Mouse (Mus musculus) splenic B cell, adult 2 months (primary cell): ENCODE measurements around the gene Traf3ip1.

Source experiments
- DNase-seq: peaks from one replicate; pipeline ENCODE4 v3.0.0-alpha.2; 2011; ENCODE audit warnings: low read depth, low spot score
- H3K27me3 ChIP-seq: 2 replicates; pipeline ENCODE4 v1.6.1; 2012; ENCODE audit warnings: mild to moderate bottlenecking, low read length, moderate library complexity, mixed read lengths; ENCODE audit not compliant: control insufficient read depth, poor library complexity, insufficient read depth, severe bottlenecking
- H3K36me3 ChIP-seq: 2 replicates; pipeline ENCODE4 v1.6.1; 2012; ENCODE audit warnings: mild to moderate bottlenecking, low read length, moderate library complexity, mixed read lengths; ENCODE audit not compliant: control insufficient read depth, poor library complexity, insufficient read depth, severe bottlenecking

The Traf3ip1 gene

DNA sequence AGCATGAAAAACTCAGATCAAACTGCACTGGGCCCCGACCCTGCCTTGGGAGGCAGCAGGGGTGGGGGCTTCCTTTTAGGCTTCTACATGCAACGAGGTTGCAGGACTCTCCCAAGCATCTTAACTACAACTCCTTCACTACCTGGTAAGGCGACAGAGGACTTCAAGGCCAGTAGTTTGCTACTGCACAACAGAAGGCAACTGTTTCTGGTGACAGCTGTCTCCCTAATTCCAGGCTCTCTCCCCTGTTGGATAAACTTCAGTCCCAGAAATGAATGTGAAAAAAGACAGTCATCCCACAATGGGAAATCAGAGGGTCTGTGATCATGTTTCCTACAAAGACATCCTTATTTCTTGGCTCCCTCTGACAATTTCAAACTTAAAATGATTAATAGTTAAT is 9.0 kb upstream of the Traf3ip1 start:
- DNase-seq, result no peak
- Histone ChIP-seq H3K27me3 (no peaks in the 10 kb centered on the region), H3K36me3 (no peaks in the 10 kb centered on the region)

DNA sequence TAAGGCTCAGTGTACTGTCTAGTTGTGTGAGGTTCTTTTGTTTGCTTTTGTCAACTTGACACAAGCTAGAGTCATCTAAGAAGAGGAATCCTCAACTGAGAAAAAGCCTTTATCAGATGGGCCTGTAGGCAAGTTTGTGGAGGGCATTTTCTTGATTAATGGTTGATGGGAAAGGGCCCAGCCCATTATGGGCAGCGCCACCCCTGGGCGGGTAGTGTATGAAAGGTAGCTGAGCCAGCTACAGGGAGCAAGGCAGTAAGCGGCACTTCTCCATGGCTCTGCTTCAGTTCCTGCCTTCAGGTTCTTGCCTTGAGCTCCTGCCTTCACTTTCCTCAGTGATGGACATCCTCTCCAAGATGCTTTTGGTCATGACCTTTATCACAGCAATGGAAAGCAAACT is 8.3 kb upstream of the Traf3ip1 start:
- no peaks in the 10 kb centered on the region for H3K36me3 ChIP-seq
- DNase-seq, result no peak
- no peaks in the 10 kb centered on the region for H3K27me3 ChIP-seq

DNA sequence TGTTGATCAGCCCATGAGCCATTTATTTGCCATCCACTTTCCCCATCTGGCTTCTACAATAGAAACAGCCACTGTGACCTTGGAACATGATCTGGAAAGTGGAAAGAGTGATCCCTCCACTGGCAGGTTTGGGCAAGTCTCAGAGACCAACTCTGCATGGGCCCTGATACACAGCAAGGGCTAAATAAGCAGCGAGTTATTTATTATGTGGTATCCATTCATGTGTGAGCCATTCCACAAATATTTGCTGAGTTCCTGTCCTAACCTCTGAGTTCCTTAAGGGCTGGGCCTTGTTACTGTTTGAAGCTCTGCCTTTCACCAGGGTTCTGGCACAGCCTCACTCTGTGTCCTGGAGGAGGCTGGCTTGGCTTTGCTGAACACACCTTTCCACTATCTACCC is 4.1 kb upstream of the Traf3ip1 start:
- H3K36me3 ChIP-seq, result no peaks in the 10 kb centered on the region
- no peaks in the 10 kb centered on the region; the same call in 1 of the 2 replicates for H3K27me3 ChIP-seq
- no peak for DNase-seq

DNA sequence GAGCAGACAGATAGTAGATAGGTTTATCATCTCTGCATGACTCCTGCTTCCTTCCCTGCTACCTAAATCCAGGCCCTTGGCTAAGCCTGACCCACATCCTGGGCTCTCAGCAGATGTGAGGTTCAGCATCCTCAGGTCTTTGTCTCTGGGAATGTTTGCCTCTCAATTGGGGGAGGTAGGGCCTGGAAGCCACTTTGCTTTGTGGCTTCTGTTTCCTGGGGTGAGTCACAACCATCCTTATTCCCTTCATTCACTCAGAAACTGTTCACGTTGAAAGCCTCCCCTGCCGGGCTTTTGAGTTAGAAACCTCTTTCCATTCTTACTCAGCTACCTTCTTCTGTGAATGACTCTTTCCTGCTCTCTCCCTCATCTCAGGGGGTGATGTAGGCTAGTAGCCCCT is 1.7 kb upstream of the Traf3ip1 start:
- Histone ChIP-seq H3K36me3 (no peaks in the 10 kb centered on the region), H3K27me3 (no peaks in the 10 kb centered on the region; the same call in 1 of the 2 replicates)
- DNase-seq, result no peak

DNA sequence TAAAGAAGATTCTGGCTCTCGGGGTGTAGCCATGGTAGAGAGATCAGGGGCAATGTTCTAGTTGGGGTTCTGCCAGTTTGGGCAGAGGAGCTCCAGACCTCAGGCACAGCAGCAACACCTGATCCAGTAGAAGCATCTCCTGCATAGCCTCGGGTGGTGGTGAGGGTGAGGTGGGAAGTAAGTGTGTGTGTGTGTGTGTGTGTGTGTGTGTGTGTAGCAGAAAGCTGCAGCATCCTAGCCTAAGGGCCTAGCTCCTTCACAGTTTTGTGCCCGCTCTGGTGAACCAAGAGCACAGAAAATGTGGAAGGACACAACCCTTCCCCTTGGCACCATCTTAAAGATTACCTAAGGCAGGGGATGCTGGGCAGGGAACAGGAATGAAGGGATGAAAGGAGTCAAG is 509 bp upstream of the Traf3ip1 start:
- DNase-seq, result peak; percentile 12
- no peaks in the 10 kb centered on the region; the same call in 1 of the 2 replicates for H3K27me3 ChIP-seq

DNA sequence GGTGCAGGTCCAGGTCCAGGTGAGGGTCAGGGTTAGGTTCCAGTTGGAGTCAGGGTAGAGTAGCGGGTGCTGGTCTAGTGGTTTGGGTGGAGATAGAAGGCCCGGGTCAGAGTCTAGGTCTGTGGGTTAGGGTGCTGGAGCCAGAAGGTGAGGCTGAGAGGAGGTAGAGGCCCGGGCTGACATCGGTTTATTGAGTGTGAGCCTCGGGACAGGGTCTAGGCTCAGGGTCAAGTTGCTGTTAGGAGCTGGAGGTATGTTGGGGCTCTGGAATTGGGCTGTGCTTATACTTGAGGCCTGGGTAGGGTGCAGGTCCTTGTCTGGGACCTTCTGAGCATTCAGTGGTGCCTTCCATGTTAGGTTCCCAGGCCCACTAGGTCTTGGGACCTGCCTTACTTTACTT is 874 bp downstream of the Traf3ip1 start:
- no peak for DNase-seq

More for the DNA sequence above, 509 bp upstream of the Traf3ip1 start:
- no peaks in the 10 kb centered on the region for H3K36me3 ChIP-seq

DNA sequence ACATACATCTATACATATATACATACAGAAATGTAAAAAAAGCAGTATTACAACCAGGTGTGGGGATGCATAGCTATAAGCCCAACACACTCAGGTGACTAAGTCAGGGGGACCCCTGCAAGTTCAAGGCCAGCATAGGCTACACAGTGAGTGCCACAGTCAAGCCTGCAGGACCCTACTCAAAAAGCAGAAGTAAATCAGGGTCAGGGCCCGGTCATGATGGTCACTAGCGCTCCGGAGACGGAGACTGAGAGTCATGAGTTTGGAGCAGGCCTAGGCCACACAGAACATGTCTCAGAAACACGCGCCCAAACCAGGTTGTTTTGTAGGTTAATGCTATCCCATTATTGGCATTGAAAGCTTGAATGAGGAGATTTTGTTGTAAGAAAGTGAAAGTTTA is 4.1 kb downstream of the Traf3ip1 start:
- Histone ChIP-seq H3K36me3 (no peaks in the 10 kb centered on the region; the same call in none of the 2 replicates), H3K27me3 (no peaks in the 10 kb centered on the region)
- no peak for DNase-seq

More for the DNA sequence above, 874 bp downstream of the Traf3ip1 start:
- Histone ChIP-seq H3K36me3 (no peaks in the 10 kb centered on the region; the same call in 1 of the 2 replicates), H3K27me3 (no peaks in the 10 kb centered on the region; the same call in 1 of the 2 replicates)

DNA sequence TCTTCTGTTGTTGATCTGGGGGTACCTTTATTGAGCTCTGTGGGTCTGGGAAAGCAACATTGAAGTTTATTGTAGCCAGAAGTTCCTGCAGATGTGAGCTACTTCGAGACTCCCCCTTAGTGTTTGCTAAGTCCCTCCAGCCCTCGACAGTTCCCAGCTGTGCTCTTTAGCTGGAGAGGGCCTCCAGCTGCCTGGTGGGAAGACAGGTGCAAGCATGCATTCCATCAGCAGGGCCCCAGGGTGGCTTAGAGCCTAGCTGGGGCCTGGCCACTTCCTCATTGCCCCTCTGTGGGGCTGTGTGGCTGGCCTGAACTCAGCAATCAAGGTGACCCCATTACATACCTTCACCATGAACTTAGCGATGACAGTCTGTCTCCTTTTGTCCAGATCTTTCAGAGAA is 10.2 kb downstream of the Traf3ip1 start:
- peaks cover 2% of the 10 kb centered on the region; the same call in 1 of the 2 replicates for H3K36me3 ChIP-seq
- no peaks in the 10 kb centered on the region for H3K27me3 ChIP-seq
- no peak for DNase-seq

DNA sequence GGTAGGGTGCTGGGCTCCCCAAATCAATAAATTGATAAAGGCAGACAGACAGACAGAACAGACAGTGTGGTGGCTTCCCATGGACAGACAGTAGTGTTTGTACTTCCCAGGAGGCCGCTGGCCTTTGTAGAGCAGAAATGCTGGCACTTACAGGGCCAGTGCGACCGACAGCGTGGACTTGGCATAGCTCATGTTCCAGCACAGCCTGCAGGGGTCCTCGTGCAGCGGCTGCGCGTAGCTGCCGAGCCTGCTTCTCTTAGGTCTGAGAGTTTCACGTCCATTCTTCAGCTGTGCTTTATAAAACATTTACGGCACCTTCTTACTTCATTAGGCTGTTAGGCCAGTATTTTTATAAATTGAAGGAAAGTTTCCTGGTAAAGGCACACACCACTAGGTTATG is 20.5 kb downstream of the Traf3ip1 start:
- DNase-seq, result no peak
- Histone ChIP-seq H3K36me3 (peaks cover 2% of the 10 kb centered on the region), H3K27me3 (no peaks in the 10 kb centered on the region)

DNA sequence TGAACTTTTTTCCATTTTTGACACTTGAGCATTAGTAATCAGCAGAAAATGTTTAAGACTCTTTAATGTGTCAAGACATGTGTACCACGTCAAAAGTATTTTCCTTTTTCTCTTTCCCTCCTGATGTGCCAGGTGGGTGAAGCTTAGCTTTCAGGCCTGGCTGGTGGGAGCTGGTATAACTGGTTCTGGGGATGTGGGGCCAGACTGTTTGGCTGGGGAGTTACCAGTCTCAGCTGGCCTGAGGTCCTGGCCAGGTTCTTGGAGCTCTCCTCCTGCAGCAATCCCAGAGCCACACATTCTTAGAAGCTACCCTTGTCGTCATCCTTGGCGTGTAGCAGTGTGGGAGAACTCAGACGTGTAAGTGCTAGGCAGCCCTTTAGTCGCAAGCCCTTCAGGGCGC is 21.2 kb downstream of the Traf3ip1 start:
- no peak for DNase-seq
- peaks cover 2% of the 10 kb centered on the region; the same call in 1 of the 2 replicates for H3K36me3 ChIP-seq
- no peaks in the 10 kb centered on the region for H3K27me3 ChIP-seq

DNA sequence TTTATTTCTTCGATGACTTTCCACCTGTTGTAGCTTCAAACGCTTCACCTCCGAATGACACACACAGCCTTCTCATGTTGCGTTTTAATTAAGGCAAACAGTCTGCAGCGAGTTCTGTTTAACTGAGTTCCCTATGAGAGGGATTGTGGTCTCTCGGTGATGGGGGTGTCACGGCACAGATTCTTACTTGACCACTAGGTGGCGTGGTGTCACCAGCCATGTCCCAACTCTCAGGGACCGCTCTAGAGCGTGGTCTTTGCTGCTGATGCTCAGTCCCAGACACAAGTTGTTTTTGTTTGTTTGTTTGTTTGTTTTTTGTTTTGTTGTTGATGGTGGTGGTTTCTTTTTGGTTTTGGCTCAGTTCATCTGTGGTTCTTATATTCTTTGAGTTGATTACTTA is 29.3 kb downstream of the Traf3ip1 start:
- H3K27me3 ChIP-seq, result no peaks in the 10 kb centered on the region
- H3K36me3 ChIP-seq, result 0 out of 2 replicates have a peak, but pooled peaks cover 3% of the 10 kb centered on the region
- DNase-seq, result peak; percentile 84

DNA sequence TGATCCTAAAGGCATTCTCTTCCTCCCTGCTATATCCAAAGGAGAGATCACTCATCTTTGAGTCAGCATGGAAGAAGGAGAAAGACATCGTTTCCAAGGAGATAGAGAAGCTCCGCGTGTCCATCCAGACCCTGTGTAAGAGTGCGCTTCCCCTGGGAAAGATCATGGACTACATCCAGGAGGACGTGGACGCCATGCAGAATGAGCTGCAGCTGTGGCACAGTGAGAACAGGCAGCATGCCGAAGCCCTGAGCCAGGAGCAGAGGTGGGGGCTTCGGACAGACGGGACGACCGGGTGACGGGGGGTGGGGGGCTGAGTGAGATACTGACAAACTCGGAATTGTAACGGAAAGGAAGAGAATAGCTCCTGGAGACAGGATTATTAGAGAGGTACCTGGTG is 31.4 kb downstream of the Traf3ip1 start:
- Histone ChIP-seq H3K27me3 (no peaks in the 10 kb centered on the region), H3K36me3 (0 out of 2 replicates have a peak, but pooled peaks cover 3% of the 10 kb centered on the region)
- no peak for DNase-seq

DNA sequence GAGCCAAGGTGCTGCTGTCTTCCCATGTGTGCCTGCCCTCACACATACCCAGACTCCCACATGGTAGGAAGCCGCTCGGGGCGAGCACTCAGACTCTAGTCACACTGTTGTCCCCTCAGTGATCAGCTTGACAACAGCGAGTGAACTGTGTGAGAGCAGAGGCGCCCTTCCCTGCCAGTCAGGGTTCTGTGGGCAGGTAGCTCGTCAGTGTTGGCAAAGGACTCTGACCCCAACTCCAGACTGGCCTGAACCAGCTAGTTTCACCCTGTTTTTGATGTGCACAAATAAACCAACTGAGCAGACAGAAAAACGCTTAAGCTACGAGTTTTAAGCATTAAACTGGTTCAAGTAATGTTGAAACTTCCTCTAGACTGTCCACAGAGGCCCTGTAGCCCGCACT is 35.7 kb downstream of the Traf3ip1 start:
- no peak for DNase-seq
- H3K27me3 ChIP-seq, result no peaks in the 10 kb centered on the region

DNA sequence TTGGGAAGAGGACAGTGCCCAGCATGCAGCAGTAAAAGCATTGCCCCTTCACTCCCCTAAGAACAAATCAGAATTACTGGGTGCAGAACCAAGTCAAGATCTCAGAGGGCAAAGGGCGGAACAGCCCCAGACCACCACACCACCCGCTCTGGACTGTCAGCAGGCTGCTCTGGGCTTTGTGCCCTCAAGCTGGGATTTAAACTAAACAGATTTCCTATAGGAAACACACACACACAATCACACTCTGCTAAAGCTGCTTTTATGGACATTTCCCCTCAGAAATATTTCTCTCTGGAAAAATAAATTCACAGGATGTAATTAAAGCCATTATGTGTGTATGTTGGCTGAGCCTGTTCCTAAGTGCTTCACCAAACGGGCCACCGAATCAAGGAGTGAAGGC is 37.8 kb downstream of the Traf3ip1 start:
- no peak for DNase-seq

More for the DNA sequence above, 35.7 kb downstream of the Traf3ip1 start:
- H3K36me3 ChIP-seq, result peaks cover 1% of the 10 kb centered on the region; the same call in 1 of the 2 replicates

DNA sequence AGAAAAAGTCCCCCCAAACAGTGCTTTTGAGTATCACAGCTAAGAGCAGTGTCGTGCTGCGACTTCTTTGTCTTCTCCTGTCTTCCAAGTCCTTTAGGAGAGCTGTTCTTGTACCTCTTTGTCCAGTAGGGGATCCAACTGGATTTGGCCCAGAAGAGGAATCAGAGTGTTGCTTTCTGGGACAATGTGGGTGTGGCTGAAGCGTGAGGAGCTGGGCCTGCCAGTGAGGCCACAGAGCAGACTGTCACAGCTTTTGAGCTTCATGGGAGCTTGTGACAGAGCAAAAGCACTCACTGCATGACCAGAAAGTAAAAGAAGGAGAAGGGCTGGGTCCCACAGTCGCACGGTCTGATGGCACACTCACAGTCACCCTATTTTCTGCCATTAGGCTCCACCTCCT is 38.4 kb downstream of the Traf3ip1 start:
- no peaks in the 10 kb centered on the region for H3K27me3 ChIP-seq
- H3K36me3 ChIP-seq, result peaks cover 1% of the 10 kb centered on the region; the same call in 1 of the 2 replicates
- DNase-seq, result no peak

More for the DNA sequence above, 37.8 kb downstream of the Traf3ip1 start:
- peaks cover 1% of the 10 kb centered on the region; the same call in 1 of the 2 replicates for H3K36me3 ChIP-seq
- no peaks in the 10 kb centered on the region for H3K27me3 ChIP-seq

DNA sequence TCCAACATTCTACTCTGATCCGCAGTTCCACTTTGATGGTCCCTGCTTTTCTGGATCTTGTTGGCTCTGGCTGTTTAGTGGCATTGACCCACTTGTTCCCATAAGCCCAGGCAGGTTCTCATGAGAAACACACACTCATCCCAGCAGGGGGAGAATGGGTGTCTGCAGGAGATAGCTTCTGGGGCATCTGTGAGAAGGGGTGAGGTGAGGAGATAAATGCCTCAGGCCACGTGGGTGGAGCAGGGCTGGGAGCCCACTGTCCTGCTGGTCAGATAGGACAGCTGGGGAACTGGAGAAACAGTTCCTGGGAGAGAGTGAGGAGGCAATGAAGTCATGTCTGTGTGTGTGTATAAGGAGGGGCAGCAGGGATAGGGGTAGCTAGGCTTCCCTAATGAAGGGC is 39.0 kb downstream of the Traf3ip1 start:
- no peaks in the 10 kb centered on the region; the same call in 1 of the 2 replicates for H3K36me3 ChIP-seq
- no peaks in the 10 kb centered on the region for H3K27me3 ChIP-seq
- DNase-seq, result no peak
